Mouse (Mus musculus): Measurements from ENCODE around the gene Phlda2. TPM values are rescaled to one million over a fixed set of nuclear protein-coding genes. Genes with fewer than 3 reads are reported as not detected.

Gene Phlda2
- polyA plus RNA-seq, 1 experiment, result not detected

DNA sequence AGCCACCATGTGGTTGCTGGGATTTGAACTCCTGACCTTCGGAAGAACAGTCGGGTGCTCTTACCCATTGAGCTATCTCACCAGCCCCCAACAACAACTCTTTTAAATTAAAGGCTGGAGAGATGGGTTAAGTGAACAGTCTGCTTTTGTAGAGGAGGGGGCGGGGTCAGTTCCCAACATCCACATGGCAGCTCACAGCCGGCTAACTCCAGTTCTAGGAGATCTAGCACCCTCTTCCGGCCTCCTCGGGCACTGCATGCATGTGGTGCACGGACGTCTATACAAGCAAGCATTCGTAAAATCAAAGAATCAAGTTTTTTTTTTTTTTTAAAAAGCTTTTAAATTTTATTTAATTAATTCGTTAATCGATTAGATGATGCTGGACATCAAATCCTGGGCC, 2.9 kb upstream of the Phlda2 start:
- no peak for TF ChIP-seq POLR2A (IDR thresholded peaks at IDR 0.05; ENCODE audit: borderline replicate concordance, low read depth, low read length)
- peak; percentile 45; the same call in 1 of the 2 replicates for TF ChIP-seq CTCF (IDR thresholded peaks at IDR 0.05; ENCODE audit: low read depth, low read length)

DNA sequence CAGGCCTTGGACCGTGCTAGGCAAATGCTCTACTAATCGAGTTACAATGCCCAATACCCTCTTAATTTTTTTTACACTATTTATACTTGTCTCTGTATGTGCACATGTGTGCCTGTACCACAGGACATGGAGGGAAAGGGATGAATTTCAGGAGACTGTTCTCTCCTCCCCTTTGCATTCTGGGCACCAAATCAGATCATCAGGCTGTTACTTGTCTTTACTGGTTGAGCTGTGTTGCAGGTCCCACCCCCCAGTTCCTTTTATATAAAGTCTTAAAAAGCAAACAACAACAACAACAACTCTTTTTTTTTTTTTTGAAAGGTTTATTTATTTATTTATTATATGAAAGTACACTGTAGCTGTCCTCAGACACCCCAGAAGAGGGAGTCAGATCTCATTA, 2.5 kb upstream of the Phlda2 start:
- H3K27ac ChIP-seq (ENCODE audit: insufficient read depth, low read depth, low read length), result no peak overlapping the region
- no peak overlapping the region for H3K4me3 ChIP-seq (ENCODE audit: insufficient read depth, low read length)
- TF ChIP-seq POLR2A (IDR thresholded peaks at IDR 0.05; ENCODE audit: borderline replicate concordance, low read depth, low read length) (no peak), CTCF (IDR thresholded peaks at IDR 0.05; ENCODE audit: low read depth, low read length) (no peak)
- no peaks in the 10 kb centered on the region for H3K4me1 ChIP-seq (ENCODE audit: control insufficient read depth, insufficient read depth, low read length)

More for the DNA sequence above, 2.9 kb upstream of the Phlda2 start:
- Histone ChIP-seq H3K4me1 (ENCODE audit: control insufficient read depth, insufficient read depth, low read length) (no peaks in the 10 kb centered on the region), H3K27ac (ENCODE audit: insufficient read depth, low read depth, low read length) (no peak overlapping the region), H3K4me3 (ENCODE audit: insufficient read depth, low read length) (no peak overlapping the region)

DNA sequence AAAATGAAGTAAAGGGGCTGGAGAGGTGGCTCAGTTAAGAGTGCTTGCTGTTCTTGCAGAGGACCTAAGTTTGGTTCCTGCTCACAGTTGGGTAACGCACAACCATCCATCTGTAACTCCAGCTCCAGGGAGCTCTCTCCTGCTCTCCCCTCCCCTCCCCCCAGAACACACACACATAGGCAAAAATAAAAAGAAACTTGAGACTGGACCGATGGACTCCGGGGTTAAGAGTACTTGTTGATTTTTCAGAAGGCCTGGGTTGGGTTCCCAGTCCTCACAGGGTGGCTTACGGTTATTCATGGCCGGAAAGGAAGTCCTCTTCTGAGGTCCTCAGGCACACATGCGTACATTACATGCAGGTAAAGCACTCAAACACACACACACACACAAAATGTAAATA, 976 bp upstream of the Phlda2 start:
- TF ChIP-seq POLR2A (IDR thresholded peaks at IDR 0.05; ENCODE audit: borderline replicate concordance, low read depth, low read length) (no peak), CTCF (IDR thresholded peaks at IDR 0.05; ENCODE audit: low read depth, low read length) (no peak)
- Histone ChIP-seq H3K27ac (ENCODE audit: insufficient read depth, low read depth, low read length) (no peak overlapping the region), H3K4me3 (ENCODE audit: insufficient read depth, low read length) (no peak overlapping the region), H3K4me1 (ENCODE audit: control insufficient read depth, insufficient read depth, low read length) (no peaks in the 10 kb centered on the region)

DNA sequence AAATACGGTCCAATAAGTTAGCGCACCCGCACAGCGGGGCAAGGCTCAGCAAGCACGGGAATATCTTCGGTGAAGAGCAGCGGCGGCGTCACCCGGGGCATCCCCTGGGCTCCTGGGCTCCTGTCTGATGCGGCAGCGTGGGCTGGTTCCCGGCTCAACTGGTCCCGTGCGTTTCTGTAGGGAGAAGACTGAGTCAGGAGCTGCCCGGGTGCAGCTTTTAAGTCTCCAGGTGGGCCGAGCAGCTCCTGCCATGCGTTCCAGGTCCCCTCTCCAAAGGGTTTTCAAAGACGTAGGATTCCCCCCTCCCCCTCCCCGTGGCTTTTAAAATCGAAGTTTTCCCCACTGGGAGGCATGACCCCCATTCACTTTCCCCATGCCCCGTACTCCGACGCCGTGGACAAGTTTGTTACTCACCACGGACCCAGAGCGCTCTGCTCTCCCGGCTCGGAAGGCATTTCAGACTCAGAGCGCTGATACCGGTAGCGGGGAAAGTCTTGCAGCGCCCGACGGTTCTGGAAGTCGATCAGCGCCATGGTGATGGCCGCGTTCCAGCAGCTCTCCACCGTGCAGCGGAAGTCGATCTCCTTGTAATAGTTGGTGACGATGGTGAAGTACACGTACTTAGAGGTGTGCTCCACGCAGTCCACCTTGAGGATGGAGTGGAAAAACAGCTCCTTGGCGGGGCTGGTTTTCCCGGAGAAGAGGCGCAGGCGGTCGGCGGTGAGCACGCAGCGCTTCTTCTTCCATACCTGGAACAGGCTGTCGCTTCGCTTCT, 1.1 kb downstream of the Phlda2 start:
- TF ChIP-seq POLR2A (IDR thresholded peaks at IDR 0.05; ENCODE audit: borderline replicate concordance, low read depth, low read length) (no peak), CTCF (IDR thresholded peaks at IDR 0.05; ENCODE audit: low read depth, low read length) (no peak)
- peak overlapping the region; percentile 29 for H3K4me3 ChIP-seq (ENCODE audit: insufficient read depth, low read length)
- H3K27ac ChIP-seq (ENCODE audit: insufficient read depth, low read depth, low read length), result no peak overlapping the region
- H3K4me1 ChIP-seq (ENCODE audit: control insufficient read depth, insufficient read depth, low read length), result no peaks in the 10 kb centered on the region

DNA sequence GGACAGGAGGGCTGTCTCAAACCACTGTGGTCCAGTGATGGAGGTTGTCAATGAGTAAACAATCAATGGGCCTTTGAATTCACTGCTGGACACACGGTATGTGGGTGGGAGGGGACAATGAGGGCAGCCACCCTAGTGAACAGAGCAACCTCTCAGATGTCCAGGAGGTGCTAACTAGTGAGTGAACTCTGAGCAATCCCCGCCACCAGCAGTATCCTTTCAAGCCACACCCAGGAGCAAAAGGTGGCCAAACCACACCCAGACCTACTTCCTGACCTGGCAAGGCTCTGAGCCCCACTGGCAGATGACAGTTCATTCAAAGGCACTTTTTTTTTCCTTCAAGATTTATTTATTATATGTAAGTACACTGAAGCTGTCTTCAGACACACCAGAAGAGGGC, 2.0 kb downstream of the Phlda2 start:
- TF ChIP-seq CTCF (IDR thresholded peaks at IDR 0.05; ENCODE audit: low read depth, low read length) (no peak), POLR2A (IDR thresholded peaks at IDR 0.05; ENCODE audit: borderline replicate concordance, low read depth, low read length) (no peak)
- Histone ChIP-seq H3K4me1 (ENCODE audit: control insufficient read depth, insufficient read depth, low read length) (no peaks in the 10 kb centered on the region), H3K4me3 (ENCODE audit: insufficient read depth, low read length) (no peak overlapping the region), H3K27ac (ENCODE audit: insufficient read depth, low read depth, low read length) (no peak overlapping the region)

GRCm38 (mm10) chr7:143498584-143498983, 4.4 kb downstream of the Phlda2 start:
- H3K4me3 ChIP-seq (ENCODE audit: insufficient read depth, low read length), result no peak overlapping the region
- no peak overlapping the region for H3K27ac ChIP-seq (ENCODE audit: insufficient read depth, low read depth, low read length)
- TF ChIP-seq CTCF (IDR thresholded peaks at IDR 0.05; ENCODE audit: low read depth, low read length) (no peak), POLR2A (IDR thresholded peaks at IDR 0.05; ENCODE audit: borderline replicate concordance, low read depth, low read length) (no peak)
- H3K4me1 ChIP-seq (ENCODE audit: control insufficient read depth, insufficient read depth, low read length), result no peaks in the 10 kb centered on the region

- Histone ChIP-seq H3K4me3 (ENCODE audit: insufficient read depth, low read length) (no peak overlapping the region), H3K4me1 (ENCODE audit: control insufficient read depth, insufficient read depth, low read length) (no peaks in the 10 kb centered on the region), H3K27ac (ENCODE audit: insufficient read depth, low read depth, low read length) (no peak overlapping the region)
- TF ChIP-seq CTCF (IDR thresholded peaks at IDR 0.05; ENCODE audit: low read depth, low read length), result no peak
- no peak for TF ChIP-seq POLR2A (IDR thresholded peaks at IDR 0.05; ENCODE audit: borderline replicate concordance, low read depth, low read length)
Measured at GRCm38 (mm10) chr7:143495104-143495961, 7.6 kb downstream of the Phlda2 start.

DNA sequence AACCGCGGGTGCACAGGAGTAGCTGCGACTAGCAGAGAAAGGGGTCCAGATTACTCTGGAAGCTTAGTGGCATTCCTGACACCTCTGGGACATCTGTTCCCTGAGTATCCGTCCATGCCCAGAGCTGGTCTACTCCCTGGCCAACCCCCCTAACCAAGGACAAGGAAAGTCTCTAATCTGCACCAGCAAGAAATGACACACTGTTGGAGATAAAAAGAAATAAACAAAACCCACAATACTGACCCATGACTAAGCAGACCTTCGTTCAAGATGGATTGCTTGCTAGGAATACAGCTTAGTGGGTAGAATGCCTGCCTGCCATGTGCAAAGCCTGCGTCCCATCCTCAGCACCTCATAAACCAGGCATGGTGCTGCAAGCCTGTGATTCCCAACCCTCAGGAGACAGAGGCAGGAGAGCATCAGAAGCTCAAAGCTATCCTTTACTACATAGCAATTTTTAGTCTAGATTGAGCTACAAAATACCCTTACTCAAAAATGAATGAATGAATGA, 9.3 kb downstream of the Phlda2 start:
- Histone ChIP-seq H3K27ac (ENCODE audit: insufficient read depth, low read depth, low read length) (no peak overlapping the region), H3K4me3 (ENCODE audit: insufficient read depth, low read length) (no peak overlapping the region), H3K4me1 (ENCODE audit: control insufficient read depth, insufficient read depth, low read length) (no peaks in the 10 kb centered on the region)
- TF ChIP-seq CTCF (IDR thresholded peaks at IDR 0.05; ENCODE audit: low read depth, low read length) (no peak), POLR2A (IDR thresholded peaks at IDR 0.05; ENCODE audit: borderline replicate concordance, low read depth, low read length) (no peak)

DNA sequence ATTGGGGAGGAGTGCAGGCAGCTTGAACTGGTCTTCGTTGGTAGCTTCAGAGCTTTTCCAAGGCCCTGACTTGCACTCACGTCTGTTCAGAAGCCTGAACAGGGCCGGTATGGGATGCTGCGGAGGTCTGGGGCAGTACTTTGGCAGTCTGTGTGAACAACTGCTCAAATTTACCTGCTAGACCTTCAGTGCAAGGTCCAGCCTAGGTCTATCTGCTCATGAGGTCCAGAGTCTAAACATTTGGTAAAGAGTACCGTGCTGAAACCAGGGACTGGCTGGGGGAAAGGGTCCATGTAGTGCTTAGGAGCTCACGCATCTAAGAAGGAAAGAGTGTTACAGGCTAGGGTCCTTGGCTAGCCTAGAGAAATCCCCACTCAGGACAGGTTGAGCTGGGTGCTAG, 13.2 kb downstream of the Phlda2 start:
- no peak overlapping the region for H3K4me3 ChIP-seq (ENCODE audit: insufficient read depth, low read length)
- H3K4me1 ChIP-seq (ENCODE audit: control insufficient read depth, insufficient read depth, low read length), result no peaks in the 10 kb centered on the region
- H3K27ac ChIP-seq (ENCODE audit: insufficient read depth, low read depth, low read length), result no peak overlapping the region
- TF ChIP-seq CTCF (IDR thresholded peaks at IDR 0.05; ENCODE audit: low read depth, low read length), result no peak
- TF ChIP-seq POLR2A (IDR thresholded peaks at IDR 0.05; ENCODE audit: borderline replicate concordance, low read depth, low read length), result no peak

DNA sequence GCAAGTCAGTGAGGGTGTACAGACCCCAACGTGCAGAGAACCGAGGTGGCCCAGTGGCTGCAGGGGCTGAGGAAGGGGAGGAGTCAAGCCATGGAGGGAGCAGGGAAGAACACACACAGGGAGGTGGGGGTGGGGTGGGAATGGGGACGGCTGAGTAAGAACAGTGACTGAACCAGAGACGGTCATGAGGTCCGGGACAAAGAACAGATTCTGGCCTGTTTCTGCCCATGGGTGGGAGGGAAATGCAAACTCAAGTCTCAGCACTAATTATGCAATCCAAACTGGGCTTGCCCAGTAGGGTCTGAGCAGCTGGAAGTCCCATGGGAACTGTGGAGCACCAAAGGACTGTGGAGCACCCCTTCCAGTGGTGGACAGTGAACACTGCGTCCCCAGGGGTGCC, 20.4 kb downstream of the Phlda2 start:
- Histone ChIP-seq H3K4me3 (ENCODE audit: insufficient read depth, low read length) (no peak overlapping the region), H3K4me1 (ENCODE audit: control insufficient read depth, insufficient read depth, low read length) (no peaks in the 10 kb centered on the region), H3K27ac (ENCODE audit: insufficient read depth, low read depth, low read length) (no peak overlapping the region)
- TF ChIP-seq POLR2A (IDR thresholded peaks at IDR 0.05; ENCODE audit: borderline replicate concordance, low read depth, low read length), result no peak
